Mouse (Mus musculus) CD4-positive naive resting alpha-beta T cell, adult 76 days (primary cell): ENCODE results near the gene Rpl22l1. TPM values are rescaled to one million over a fixed set of nuclear protein-coding genes. Genes with fewer than 3 reads are reported as not detected.

Experiments used
- total RNA-seq: library from RNA; stranded (reverse); gene quantifications from one replicate; pipeline ENCODE4 v1.2.4, GENCODE M21; 2023

Gene Rpl22l1
- 339 TPM for total RNA-seq

GRCm38 (mm10) chr3:28805301-28806097, at the start of gene Rpl22l1:
Gene Rpl22l1 (plus strand): TSS chr3:28805436.

GRCm38 (mm10) chr3:28780994-28781393, 24.2 kb upstream of the Rpl22l1 start, which contains the start of gene Eif5a2:
Gene Eif5a2 (plus strand): TSS chr3:28781276.

Other genes with a start within 250 kb of the Rpl22l1 start
- not detected for gene Slc2a2, start 107.5 kb upstream of the Rpl22l1 start, total RNA-seq
- 3.8 TPM for gene Eif5a2, start 24.2 kb upstream of the Rpl22l1 start, total RNA-seq
- not detected for gene Gm1527, start 87.2 kb downstream of the Rpl22l1 start, total RNA-seq